Mouse (Mus musculus): ENCODE results near the gene Wwc2. TPM values are rescaled to one million over a fixed set of nuclear protein-coding genes. Genes with fewer than 3 reads are reported as not detected.

Wwc2 gene
- 1.6 TPM in 2 replicates for polyA plus RNA-seq (2012; ENCODE audit: low replicate concordance)

DNA sequence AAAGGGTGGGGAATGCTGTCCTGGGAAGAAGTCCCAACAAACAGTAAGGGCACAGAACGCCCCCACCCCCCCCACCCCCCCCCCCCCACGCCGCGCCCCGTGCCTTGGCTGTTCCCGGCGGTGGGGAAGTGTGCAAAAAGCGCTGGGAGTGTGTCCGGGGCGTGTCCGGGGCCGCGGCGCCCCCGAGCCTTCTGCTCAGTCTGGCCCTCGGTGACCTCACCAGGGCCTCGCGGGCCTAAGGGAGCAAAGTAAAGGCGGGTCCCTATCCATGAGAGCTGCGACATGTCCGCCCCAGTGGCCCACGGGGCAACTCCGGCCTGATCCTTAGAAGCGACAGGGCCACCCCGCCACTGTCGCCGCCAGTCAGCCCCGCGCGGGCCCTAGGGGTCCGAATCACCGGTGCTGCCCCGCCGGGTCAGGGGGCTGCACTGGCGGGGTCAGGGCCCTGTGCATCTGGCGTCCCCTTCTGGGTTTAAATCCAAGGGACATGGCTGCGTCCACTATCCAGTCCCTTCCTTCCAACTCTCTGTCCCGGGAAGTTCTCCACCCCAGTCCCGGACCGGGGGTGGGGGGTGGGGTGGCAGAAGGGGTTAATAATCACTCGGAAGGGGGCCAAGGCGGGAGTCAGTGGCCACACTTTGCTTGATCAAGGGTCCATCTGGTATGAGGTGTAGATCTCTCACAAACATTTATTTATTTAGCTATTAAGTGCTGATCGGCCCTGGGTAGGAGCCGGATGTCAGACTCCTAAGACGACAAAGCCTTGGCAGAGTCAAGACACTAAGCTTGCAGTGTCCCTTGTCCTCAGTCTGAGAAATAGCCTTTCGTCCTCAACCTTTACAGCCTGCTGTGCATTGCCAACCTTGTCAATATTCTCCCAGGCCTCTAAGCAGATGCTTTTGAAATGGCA, at the start of gene Wwc2:
Gene Wwc2, minus strand, starts transcription at position 14 of the 910 bp plus-strand sequence.

DNA sequence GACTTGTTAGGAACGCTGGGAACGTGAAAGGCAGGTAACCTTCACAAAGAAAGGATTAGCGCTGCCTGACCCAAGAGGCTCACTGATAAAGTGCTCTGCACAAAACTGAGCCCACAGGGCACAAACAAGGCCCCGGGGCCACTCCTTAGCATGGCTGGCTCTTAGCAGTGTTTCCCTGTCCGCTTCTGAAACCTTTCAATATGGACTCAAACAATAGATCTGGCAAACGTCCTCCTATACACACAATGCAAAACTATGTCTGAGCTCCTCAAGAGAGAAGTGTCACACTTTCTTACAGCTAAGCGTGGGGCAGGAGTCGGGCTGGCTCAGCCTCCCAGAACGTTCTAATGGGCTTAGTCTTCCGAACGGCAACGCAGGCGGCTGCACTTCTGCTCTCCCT, 166.5 kb downstream of the Wwc2 start, which contains the start of gene Cldn22:
Gene Cldn22, plus strand, starts transcription at position 301 of the 400 bp plus-strand sequence.

DNA sequence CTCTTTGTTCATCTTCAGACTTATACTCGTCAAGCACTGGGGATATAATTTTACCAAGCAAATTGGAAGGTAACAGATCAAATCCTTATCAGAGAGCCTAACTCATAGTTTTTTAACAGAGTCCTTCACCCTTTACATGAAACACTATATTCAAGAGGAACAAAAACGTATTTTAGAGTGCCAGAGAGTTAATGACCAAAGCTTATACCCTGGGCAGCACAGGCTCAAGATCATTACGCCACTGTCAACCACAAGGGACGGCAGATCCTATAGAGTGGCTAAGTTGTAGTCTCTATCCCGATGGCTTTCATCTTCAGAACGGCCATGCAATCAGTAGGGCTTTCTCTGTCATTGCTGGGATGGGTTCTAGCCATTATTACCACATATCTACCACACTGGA, 168.9 kb downstream of the Wwc2 start, which contains the start of gene Cldn24:
Gene Cldn24, plus strand, starts transcription at position 301 of the 400 bp plus-strand sequence.

Other genes with a start within 250 kb of the Wwc2 start
- not detected in 2 replicates for gene Cldn24, start 168.8 kb downstream of the Wwc2 start, polyA plus RNA-seq (2012; ENCODE audit: low replicate concordance)
- not detected in 2 replicates for gene Cldn22, start 166.4 kb downstream of the Wwc2 start, polyA plus RNA-seq (2012; ENCODE audit: low replicate concordance)
- gene Dctd, start 108.2 kb upstream of the Wwc2 start, polyA plus RNA-seq (2012; ENCODE audit: low replicate concordance), result 2.3 and 2.7 TPM in 2 replicates